Mouse (Mus musculus): ENCODE results near the gene Dcp1a. TPM values are rescaled to one million over a fixed set of nuclear protein-coding genes. Genes with fewer than 3 reads are reported as not detected.
A peak's percentile ranks its signal among the peaks of the same experiment; 100 is the strongest.

Dcp1a gene
- total and polyA plus RNA-seq, 3 experiments, result 18.3 to 26.9 (median 20.1) TPM

- Histone ChIP-seq H3K4me3 (replicated peaks in 1 of 3; ENCODE audit: low read depth in 2 of 3, low read length in 2 of 3, poor library complexity in 1 of 3) (no peak overlapping the region), H3K4me1 (ENCODE audit: control insufficient read depth in 1 of 2, insufficient read depth in 2 of 2) (peaks cover 9 to 28% of the 10 kb centered on the region in 2 experiments), H3K27ac (ENCODE audit: insufficient read depth, low read depth) (no peak overlapping the region), H3K79me2 (replicated peaks; ENCODE audit: control insufficient read depth, extremely low read depth, insufficient read depth, poor library complexity, severe bottlenecking) (no peaks in the 10 kb centered on the region), H3K4me2 (ENCODE audit: insufficient read depth, low read depth, poor library complexity, severe bottlenecking) (peak overlapping the region; percentile 37; the same call in 1 of the 2 replicates), H3K9ac (ENCODE audit: insufficient read depth, low read depth) (no peak overlapping the region), H3K9me3 (replicated peaks; ENCODE audit: low read length) (no peaks in the 10 kb centered on the region), H3K27me3 (replicated peaks) (no peaks in the 10 kb centered on the region), H3K36me3 (replicated peaks in 1 of 2; ENCODE audit: control insufficient read depth in 1 of 2, insufficient read depth in 1 of 2, low read length in 1 of 2) (no peaks in the 10 kb centered on the region)
- in situ Hi-C loops (cut with MboI; ENCODE audit: low pct_ligation_motif_present, low pct_unique_long_range_greater_than_20kb, low sequenced_read_pairs) (no loop called here), dilution Hi-C loops (cut with MboI; ENCODE audit: extremely low pct_ligation_motif_present, extremely low pct_unique_long_range_greater_than_20kb, low sequenced_read_pairs) (no loop called here)
- DNase-seq (ENCODE audit: extremely low read depth), result no peak
- TF ChIP-seq TCF12 (IDR thresholded peaks at IDR 0.05; ENCODE audit: low read depth, low read length) (no peak), ETS1 (conservative IDR thresholded peaks at IDR 0.05; ENCODE audit: low read depth, low read length) (no peak), KAT2A (IDR thresholded peaks at IDR 0.05; ENCODE audit: insufficient replicate concordance, low read length) (no peak), MAFK (IDR thresholded peaks at IDR 0.05; ENCODE audit: insufficient replicate concordance, low read length) (no peak), ZMIZ1 (IDR thresholded peaks at IDR 0.05; ENCODE audit: low read depth, low read length) (no peak)
Measured at GRCm38 (mm10) chr14:30455801-30456595, 23.3 kb upstream of the Dcp1a start.

- H3K4me2 ChIP-seq (ENCODE audit: insufficient read depth, low read depth, poor library complexity, severe bottlenecking), result no peak overlapping the region
- peaks cover 9 to 28% of the 10 kb centered on the region in 2 experiments for H3K4me1 ChIP-seq (ENCODE audit: control insufficient read depth in 1 of 2, insufficient read depth in 2 of 2)
- no peak overlapping the region for H3K4me3 ChIP-seq (replicated peaks in 1 of 3; ENCODE audit: low read depth in 2 of 3, low read length in 2 of 3, poor library complexity in 1 of 3)
- in situ Hi-C loops (cut with MboI; ENCODE audit: low pct_ligation_motif_present, low pct_unique_long_range_greater_than_20kb, low sequenced_read_pairs) (no loop called here), dilution Hi-C loops (cut with MboI; ENCODE audit: extremely low pct_ligation_motif_present, extremely low pct_unique_long_range_greater_than_20kb, low sequenced_read_pairs) (no loop called here)
- no peaks in the 10 kb centered on the region for H3K79me2 ChIP-seq (replicated peaks; ENCODE audit: control insufficient read depth, extremely low read depth, insufficient read depth, poor library complexity, severe bottlenecking)
- TF ChIP-seq TCF12 (IDR thresholded peaks at IDR 0.05; ENCODE audit: low read depth, low read length) (no peak), MEF2A (IDR thresholded peaks at IDR 0.05; ENCODE audit: borderline replicate concordance, low read depth, low read length) (no peak), ZC3H11A (IDR thresholded peaks at IDR 0.05; ENCODE audit: low read depth, low read length) (no peak), GABPA (IDR thresholded peaks at IDR 0.05; ENCODE audit: insufficient replicate concordance, low read depth, low read length) (no peak), IRF4 (IDR thresholded peaks at IDR 0.05; ENCODE audit: low read depth, low read length) (no peak), NELFE (IDR thresholded peaks at IDR 0.05; ENCODE audit: low read depth, low read length) (no peak), JUND (conservative IDR thresholded peaks at IDR 0.05; ENCODE audit: low read depth, low read length) (no peak), SMC3 (IDR thresholded peaks at IDR 0.05; ENCODE audit: low read depth, low read length) (no peak), HCFC1 (IDR thresholded peaks at IDR 0.05; ENCODE audit: low read depth, low read length) (no peak), TBP (conservative IDR thresholded peaks at IDR 0.05; ENCODE audit: low read depth, low read length) (no peak), BHLHE40 (IDR thresholded peaks at IDR 0.05; ENCODE audit: low read depth, low read length) (no peak), MAFK (IDR thresholded peaks at IDR 0.05; ENCODE audit: insufficient replicate concordance, low read length) (no peak), USF1 (IDR thresholded peaks at IDR 0.05; ENCODE audit: low read depth, low read length) (no peak)
- no peaks in the 10 kb centered on the region for H3K9me3 ChIP-seq (replicated peaks; ENCODE audit: low read length)
- H3K27ac ChIP-seq (ENCODE audit: insufficient read depth, low read depth), result no peak overlapping the region
- no peaks in the 10 kb centered on the region for H3K36me3 ChIP-seq (replicated peaks in 1 of 2; ENCODE audit: control insufficient read depth in 1 of 2, insufficient read depth in 1 of 2, low read length in 1 of 2)
- no peak for DNase-seq (ENCODE audit: extremely low read depth)
- H3K27me3 ChIP-seq (replicated peaks), result no peaks in the 10 kb centered on the region
- H3K9ac ChIP-seq (ENCODE audit: insufficient read depth, low read depth), result no peak overlapping the region
Measured at GRCm38 (mm10) chr14:30457436-30457835, 21.9 kb upstream of the Dcp1a start.
